Mouse (Mus musculus): Measurements from ENCODE around the gene Dop1b. TPM values are rescaled to one million over a fixed set of nuclear protein-coding genes. Genes with fewer than 3 reads are reported as not detected.
"Not testable (repeated sequence)": the region's sequence is repeated elsewhere in the genome, so short reads cannot be mapped to it uniquely, and the experiment has no call there.

Gene Dop1b
- total RNA-seq, 2 experiments from 2014 or later: 90.1 to 93.3 TPM

- DNase-seq (ENCODE audit: low spot score in 2 of 2): no peak
These were observed 37.6 kb downstream of the Dop1b start for GRCm38 (mm10) chr16:93749147-93749910.

- DNase-seq (ENCODE audit: low spot score in 2 of 2): no peak
These were observed 38.8 kb downstream of the Dop1b start for GRCm38 (mm10) chr16:93750464-93750863.

- DNase-seq (ENCODE audit: low spot score in 2 of 2): no peak
These were observed 40.1 kb downstream of the Dop1b start for GRCm38 (mm10) chr16:93751816-93752215.

- DNase-seq (ENCODE audit: low spot score in 2 of 2): no peak
These were observed 44.9 kb downstream of the Dop1b start for GRCm38 (mm10) chr16:93756622-93757021.

DNA sequence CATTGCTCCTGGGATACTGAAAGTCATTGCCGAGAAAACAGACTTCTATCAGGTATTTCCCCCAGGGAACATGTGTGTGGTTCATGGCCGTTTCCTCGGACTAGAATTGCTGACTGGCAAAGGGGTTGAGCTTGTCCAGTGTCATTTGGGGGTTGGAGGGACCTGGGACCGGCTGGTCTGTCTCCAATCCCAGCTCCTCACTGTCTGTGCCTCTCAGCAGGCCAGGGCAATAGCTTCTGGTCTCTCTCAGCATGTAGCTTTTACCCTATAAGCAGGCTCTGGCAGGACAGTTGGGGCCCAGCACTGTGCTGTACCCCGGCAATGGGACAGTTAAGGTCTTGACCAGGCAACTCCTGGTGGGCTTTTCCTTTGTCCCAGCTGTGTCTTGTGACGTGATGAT lies 51.7 kb downstream of the Dop1b start:
- no peak for DNase-seq (ENCODE audit: low spot score in 2 of 2)

GRCm38 (mm10) chr16:93764597-93764996 lies 52.9 kb downstream of the Dop1b start:
- no peak for DNase-seq (ENCODE audit: low spot score in 2 of 2)

DNA sequence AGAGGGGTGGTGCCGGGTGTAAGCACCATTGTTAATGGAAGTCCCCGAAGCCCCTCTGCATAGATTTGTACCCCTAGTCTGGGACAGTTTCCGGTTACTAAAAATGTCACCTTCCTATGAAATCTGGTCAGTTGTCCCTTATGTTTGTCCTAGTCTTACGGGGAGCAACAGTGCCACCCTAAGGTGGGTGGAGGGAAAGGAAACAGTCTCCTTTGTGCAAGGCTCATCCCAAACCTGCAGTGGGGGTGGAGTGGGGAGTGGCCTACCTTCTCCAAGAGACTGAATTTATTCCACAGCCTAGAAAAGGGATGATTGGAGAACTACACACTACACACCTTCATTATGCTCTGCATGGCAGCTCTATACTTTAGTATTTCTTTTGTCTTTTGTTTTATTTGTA lies 55.3 kb downstream of the Dop1b start:
- DNase-seq (ENCODE audit: low spot score in 2 of 2): peak; percentile 46 to 66

GRCm38 (mm10) chr16:93767548-93767947 lies 55.8 kb downstream of the Dop1b start:
- DNase-seq (ENCODE audit: low spot score in 2 of 2): peak in 1 of 2 experiments; percentile 30

DNA sequence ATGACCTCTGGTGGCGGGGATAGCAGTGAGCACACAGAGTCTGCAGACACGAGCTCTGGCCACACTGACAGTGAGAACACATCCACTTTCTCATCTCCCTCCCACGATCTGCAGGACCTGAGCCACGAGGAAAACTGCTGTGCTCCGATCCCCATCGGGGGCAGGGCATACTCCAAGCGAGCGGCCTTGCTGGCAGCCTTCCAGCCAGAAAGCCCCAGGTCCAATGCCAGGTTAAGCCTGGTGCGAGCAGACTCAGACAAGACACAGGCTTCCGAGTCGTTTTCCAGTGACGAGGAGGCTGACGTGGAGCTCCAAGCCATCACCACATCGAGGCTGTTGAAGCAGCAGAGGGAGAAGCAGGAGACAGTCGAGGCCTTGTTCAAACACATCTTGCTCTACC lies 57.9 kb downstream of the Dop1b start:
- DNase-seq (ENCODE audit: low spot score in 2 of 2): no peak

- DNase-seq (ENCODE audit: low spot score in 2 of 2): no peak
These were observed 58.7 kb downstream of the Dop1b start for GRCm38 (mm10) chr16:93770271-93770926.

- no peak for DNase-seq (ENCODE audit: low spot score in 2 of 2)
These were observed 63.0 kb downstream of the Dop1b start for GRCm38 (mm10) chr16:93774658-93775057.

DNA sequence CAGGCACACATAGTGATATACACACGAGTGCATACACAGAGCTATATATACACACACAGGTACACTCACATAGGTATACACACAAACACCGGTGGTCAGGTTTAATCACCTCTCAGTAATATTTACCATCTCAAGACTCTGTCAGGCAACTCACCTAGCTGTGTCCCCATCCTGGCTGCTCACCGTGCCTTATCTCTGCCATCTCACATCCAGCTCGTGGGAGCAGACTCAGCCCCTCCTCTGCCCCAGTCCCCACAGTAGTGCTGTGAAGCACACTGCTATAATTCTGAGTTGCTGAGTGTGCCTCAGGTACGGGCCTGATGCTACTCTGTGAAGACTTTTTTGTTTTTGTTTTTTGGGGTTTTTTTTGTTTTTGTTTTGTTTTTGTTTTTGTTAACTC lies 64.8 kb downstream of the Dop1b start:
- DNase-seq (ENCODE audit: low spot score in 2 of 2): no peak

- no peak for DNase-seq (ENCODE audit: low spot score in 2 of 2)
These were observed 65.7 kb downstream of the Dop1b start for GRCm38 (mm10) chr16:93777247-93777999.

DNA sequence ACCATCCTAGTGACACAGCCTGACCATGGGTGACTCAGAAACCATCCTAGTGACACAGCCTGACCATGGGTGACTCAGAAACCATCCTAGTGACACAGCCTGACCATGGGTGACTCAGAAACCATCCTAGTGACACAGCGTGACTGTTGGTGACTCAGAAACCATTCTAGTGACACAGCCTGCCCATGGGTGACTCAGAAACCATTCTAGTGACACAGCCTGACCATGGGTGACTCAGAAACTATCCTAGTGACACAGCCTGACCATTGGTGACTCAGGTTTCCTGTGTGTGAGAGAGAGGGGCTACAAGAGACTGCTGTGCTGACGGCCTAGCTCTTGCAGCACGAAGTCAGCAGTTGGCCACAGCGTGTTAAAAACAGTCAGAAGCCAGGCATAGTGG lies 66.7 kb downstream of the Dop1b start:
- not testable (repeated sequence) for DNase-seq (ENCODE audit: low spot score in 2 of 2)

DNA sequence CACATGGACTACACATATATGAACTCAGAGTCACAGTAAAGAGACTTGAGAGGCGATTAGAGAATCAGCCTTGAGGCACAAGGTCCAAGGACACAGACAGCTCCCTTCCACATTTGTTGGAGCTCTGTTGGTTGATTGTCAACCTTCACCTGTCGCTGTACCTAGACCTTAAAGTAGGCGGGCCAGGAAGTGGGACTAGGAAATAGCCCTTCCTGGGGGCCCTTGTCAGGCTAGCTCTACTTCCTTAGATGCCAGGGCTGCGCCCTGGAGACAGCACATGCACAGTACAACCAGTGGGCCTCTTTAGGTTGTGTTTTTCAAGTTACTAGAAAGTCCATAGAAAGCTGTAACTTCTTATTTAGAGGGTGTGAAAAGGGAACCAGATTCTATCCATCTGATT lies 67.8 kb downstream of the Dop1b start:
- no peak for DNase-seq (ENCODE audit: low spot score in 2 of 2)

DNA sequence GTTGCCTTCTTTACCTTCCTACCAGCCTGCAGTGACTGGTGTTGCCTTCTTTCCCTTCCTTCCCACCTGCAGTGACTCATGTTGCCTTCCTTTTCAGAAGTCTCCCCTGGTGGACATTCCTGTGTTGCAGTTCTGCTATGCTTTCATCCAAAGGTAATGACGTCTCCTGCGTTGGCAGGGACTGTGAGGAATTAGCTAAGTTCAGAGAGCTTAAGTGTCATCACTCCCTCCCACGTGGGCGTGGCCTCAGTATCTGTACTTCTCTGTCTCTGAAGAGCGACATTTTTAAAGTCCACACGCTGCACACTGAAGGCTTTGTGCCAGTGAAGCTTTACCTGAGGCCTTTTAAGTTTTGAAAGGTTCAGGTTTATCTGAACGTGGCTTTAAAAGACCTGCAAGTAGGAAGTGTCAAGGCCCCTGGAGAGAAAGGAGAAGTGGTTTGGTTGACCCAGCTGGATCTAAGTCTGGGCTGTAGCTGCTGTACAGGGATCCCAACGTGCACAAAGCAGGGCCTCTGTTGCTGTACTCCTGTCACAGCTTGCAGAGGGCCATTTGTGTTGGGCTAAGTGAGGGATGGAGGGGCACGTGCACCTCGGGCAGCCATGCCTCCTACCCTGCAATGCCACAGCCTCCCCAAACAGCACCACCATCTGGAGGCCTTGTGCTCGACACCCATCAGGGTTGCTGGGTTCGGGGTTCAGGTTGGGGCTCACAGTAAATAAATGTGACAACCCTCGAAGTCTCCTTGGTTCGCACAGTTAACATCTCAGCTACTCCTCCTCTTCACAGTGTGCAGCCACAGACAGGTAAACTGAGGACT lies 69.2 kb downstream of the Dop1b start:
- no peak for DNase-seq (ENCODE audit: low spot score in 2 of 2)

DNA sequence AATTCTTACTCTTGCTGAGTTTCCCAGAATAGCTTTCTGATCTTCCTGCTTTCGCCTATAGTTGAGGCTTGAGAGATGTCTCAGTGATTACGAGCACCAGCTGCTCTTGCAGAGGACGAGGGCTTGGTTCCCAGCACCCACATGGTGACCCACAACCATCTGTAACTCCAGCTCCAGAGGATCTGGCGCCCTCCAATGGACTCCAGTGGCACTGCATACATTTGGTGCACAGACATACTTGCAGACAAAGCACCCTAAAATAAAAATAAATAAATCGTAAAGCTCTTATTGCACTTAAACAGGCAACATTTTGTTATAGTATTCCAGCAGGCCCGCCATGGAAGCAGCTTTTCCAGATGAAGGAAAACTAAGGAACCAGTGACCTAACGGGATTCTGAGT lies 72.5 kb downstream of the Dop1b start:
- DNase-seq (ENCODE audit: low spot score in 2 of 2): no peak

DNA sequence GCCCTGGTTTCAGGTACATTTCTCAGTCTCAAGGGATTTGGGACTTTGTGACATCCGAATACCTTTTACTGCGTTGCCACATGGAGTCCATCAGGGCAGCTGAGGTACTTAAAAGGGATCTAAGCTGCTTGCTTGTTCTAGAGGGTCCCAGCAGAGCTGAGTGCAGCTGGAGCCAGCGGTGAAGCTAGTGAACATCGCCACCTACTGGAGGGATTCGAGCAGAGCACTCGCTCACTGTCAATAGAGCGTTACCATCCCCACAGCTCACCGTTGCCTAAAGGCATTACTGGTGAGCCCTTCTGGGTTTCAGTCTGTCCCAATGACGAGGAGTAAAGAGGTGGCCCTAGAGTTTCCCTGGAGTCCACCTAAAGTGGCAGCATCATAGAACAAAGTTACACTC lies 74.1 kb downstream of the Dop1b start:
- peak; percentile 78 to 81 for DNase-seq (ENCODE audit: low spot score in 2 of 2)

GRCm38 (mm10) chr16:93788388-93788787 lies 76.7 kb downstream of the Dop1b start:
- DNase-seq (ENCODE audit: low spot score in 2 of 2): no peak

DNA sequence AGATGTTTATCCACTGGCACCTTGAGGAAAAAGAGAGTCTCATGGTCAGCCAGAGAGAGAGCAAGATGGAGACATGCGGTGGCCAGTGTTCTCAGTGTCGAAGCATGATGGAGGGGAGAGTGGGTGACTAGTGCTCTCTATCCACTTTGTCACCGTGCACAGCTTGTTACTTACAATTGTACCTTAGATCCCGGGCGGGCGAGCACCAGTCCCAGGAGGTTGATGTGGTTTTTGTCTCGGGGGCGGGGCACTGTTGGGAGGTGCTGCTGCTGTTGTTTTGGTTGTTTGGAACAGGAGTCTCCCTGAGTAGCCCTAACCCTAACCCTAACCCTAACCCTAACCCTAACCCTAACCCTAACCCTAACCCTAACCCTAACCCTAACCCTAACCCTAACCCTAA lies 77.2 kb downstream of the Dop1b start:
- DNase-seq (ENCODE audit: low spot score in 2 of 2): no peak

Data from layer of hippocampus, postnatal 10 days (tissue).